Mouse (Mus musculus) adrenal gland, postnatal 25 days (tissue): Measurements from ENCODE around the gene 9530077C05Rik. TPM values are rescaled to one million over a fixed set of nuclear protein-coding genes. Genes with fewer than 3 reads are reported as not detected.
"Not testable (repeated sequence)": the region's sequence is repeated elsewhere in the genome, so short reads cannot be mapped to it uniquely, and the experiment has no call there.

Experiments used
- DNase-seq: peaks from one replicate; pipeline ENCODE4 v3.0.0; 2021; ENCODE audit warnings: mixed read lengths
- total RNA-seq: library from RNA; stranded (reverse); gene quantifications from 2 replicates; pipeline ENCODE4 v1.2.3, GENCODE M21; 2021

9530077C05Rik gene
- total RNA-seq, 1 experiment from 2014 or later: 7.2 TPM

DNA sequence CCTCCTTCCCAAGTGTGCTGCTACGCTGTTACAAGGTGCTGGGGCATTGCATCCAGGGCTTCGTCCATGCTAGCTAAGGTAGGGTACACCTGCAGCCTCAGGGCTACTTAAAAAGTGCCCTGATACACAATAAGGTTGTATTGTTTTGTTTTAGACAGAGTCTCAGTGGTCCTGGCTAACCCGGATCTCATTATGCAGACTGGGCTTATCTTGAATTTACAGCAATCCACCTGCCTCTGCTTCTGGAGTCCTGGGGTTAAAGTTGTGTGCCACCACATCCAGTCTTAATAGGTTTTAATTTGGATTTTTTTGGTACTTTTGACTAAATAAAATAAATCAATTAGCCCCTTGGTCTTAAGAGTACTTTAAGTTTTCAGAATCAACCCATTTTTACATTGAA is 8.6 kb downstream of the 9530077C05Rik start:
- DNase-seq: no peak

DNA sequence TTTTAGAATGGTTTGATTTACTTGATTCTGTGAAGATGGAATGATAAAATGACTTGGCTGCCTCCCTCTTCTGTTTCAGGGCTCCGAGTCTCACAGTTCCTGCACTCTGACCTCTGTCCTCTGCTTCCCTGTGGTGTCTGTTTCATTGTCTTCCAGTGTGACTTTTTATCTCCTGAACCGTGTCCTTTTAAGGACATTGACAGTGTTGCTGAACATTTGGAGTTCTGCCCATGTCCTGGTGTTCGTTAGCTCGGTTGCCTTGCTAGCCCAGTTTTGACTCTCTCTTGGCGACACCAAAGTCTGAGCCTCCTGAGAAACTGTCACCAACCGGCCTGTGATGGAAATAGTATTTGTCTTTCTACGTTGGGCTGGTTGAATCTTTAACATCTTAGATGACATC is 9.2 kb downstream of the 9530077C05Rik start:
- no peak for DNase-seq

DNA sequence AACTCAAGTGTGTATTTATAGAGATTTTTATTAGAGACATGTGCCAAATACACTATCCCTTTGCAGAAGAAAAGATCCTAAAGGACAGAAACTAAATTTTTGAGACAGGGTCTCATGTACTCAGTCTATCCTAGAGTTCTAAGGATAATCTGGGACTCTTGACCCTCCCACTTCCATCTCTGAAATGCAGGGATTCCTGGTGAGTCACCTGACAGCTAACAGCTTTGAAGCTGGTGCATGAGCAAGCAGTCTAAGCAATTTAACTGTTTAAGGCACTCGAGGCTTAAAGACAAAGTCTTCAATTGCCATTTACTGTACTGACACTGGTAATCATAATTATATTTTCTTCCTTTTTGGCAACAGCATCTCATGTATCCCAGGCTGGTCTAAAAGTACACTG is 11.2 kb downstream of the 9530077C05Rik start:
- DNase-seq: no peak

DNA sequence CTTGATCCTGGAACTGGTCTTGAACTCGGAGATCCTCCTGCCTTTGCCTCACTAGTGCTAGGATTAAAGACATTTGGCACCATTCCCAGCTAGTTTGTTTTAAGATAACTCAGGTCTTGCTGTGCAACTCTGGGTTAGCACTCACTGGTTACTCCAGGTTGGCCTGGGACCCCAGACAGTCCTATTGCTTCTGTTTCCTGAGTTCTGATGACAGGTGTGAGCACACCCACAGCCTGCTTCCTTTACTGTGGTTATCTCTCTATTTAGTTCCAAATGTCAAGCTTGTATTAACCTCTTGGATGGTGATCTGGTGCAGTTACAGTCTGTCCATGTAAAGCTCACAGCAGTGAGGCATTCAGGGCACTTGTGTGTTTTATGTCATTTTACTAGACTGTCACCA is 12.2 kb downstream of the 9530077C05Rik start:
- DNase-seq: no peak

DNA sequence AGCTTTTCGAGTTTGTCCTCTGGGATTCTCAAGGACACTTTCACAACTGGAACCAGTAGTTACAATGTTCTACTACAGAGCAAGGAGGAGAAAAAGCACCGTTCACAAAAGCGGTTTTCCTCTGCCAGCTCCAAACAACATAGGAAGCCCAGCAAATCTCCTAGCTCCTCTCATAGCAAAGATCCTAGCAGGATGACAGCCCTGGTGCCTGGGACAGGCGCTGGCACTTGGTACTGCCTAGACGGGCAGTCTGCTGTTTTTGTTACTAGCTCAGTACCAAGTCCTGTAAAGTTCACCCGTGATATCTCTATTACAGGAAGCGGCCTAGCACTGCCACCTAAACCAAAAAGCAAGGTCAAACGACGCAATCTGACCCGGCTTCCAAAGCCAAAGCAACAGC is 12.9 kb downstream of the 9530077C05Rik start:
- peak; percentile 14 for DNase-seq

DNA sequence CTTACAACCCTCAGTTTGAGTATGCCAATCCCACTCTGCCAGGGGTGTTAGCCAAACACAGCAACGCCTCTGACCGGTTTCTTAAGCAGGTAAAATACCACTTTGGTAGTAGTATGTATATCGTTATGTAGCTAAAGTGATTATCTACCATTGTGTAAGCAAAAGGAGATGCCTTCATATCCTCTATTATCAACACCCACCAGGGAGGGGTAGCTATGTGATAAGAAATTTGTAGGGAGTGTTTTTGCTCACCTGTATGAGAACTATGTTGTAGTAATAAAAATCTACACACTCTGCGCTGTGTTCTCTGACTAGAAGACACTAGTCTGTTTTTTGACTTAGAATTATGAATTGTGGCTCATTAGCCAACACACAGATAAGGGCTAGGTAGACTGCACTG is 13.4 kb downstream of the 9530077C05Rik start:
- DNase-seq: no peak

DNA sequence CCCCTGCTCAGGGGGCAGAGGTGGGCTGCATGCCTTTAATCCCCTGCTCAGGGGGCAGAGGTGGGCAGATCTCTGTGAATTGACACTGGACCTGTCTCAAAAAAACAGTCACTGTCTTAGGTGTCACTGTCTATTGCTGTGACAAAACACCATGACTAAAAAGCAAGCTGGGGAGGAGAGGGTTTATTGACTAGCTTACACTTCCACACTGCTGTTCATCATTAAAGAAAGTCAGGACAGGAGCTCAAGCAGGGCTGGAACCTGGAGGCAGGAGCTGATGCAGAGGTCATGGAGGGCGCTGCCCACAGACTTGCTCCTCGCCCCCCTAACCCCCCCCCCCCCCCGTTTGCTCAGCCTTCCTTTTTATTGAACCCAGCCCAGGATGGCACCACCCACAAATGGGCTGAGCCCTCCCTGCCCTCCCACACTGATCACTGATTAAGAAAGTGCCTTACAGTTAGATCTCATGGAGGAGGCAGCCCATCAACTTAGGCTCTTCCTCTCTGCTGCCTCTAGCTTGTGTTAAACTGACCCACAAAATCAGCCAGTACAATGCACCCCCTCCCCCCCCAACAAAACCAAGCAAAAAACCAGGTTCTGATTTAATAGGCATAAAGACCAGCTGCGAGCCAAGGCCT is 16.8 kb downstream of the 9530077C05Rik start:
- no peak for DNase-seq

- DNase-seq: no peak
Measured at GRCm38 (mm10) chr9:22428666-22429410, 17.5 kb downstream of the 9530077C05Rik start.

- DNase-seq: no peak
Measured at GRCm38 (mm10) chr9:22429533-22430241, 18.4 kb downstream of the 9530077C05Rik start.

- DNase-seq: no peak
Measured at GRCm38 (mm10) chr9:22430315-22430840, 19.1 kb downstream of the 9530077C05Rik start.

GRCm38 (mm10) chr9:22433221-22433620 is 21.9 kb downstream of the 9530077C05Rik start:
- no peak for DNase-seq

- no peak for DNase-seq
Measured at GRCm38 (mm10) chr9:22434101-22434500, 22.8 kb downstream of the 9530077C05Rik start.

DNA sequence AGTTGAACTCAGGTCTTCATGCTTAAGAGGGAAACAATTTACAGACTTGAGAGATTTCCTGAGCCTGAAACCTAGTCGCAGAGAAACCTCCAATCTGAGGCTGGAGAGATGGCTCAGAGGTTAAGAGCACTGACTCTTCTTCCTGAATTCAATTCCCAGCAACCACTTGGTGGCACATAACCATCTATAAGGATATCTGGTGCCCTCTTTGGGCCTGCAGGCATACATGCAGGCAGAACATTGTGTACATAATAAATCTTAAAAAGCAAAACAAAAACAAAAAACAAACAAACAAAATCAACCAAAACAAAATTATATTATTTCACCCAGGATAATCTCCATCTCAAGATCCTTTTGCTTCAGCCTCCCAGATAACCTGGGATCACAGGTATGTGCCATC is 27.5 kb downstream of the 9530077C05Rik start:
- no peak for DNase-seq

GRCm38 (mm10) chr9:22443157-22443556 is 31.8 kb downstream of the 9530077C05Rik start:
- no peak for DNase-seq

DNA sequence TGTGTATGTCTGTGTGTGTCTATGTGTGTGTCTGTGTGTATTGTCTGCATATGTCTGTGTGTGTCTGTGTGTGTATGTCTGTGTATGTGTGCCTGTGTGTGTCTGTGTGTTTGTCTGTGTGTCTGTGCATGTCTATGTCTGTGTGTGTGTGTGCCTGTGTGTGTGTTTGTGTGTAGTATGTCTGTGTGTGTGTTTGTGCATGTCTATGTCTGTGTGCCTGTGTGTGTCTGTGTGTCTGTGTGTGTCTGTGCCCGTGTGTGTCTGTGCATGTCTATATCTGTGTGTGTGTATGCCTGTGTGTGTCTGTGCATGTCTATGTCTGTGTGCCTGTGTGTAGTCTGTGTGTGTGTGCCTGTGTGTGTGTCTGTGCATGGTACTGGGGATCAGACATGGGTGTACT is 33.8 kb downstream of the 9530077C05Rik start:
- DNase-seq: no peak

GRCm38 (mm10) chr9:22447213-22447612 is 35.9 kb downstream of the 9530077C05Rik start:
- no peak for DNase-seq

GRCm38 (mm10) chr9:22448420-22448819 is 37.1 kb downstream of the 9530077C05Rik start:
- peak; percentile 14 for DNase-seq

DNA sequence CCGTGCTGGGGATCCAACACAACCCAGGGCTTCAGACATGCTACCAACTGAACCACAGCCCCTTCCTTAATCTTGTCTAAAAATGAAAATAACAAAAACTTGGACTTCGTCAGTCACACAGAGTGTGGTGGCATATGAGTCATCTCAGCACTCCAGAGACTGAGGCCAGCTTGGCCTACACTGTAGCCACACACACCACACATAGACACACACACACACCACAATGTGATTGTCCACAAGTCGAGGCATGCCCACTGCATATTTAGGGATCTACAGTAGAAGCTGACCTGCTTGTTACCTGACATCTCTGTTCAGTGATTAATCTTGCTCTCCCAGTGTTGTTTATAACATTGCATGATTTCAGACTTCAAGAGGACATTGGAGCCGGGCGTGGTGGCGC is 37.9 kb downstream of the 9530077C05Rik start:
- no peak for DNase-seq

DNA sequence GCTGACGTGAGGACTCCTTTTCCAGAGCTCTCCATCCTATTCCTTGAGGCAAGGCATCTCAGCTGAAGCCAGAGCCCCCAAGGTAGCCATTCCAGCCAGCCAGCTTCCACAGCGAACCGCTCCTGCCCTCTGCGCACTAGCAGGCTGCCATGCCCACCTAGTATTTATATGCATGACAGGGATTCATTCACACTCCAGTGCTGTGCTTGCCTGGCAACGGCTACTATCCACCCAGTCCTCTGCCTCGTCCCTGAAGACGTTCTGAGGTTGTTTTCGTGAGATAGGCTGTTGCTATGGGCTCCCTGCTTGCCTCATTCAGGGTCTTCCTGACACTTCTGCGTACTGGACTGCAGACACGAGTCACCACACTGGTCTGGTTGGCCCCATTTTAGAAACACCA is 41.4 kb downstream of the 9530077C05Rik start:
- DNase-seq: no peak

- DNase-seq: no peak
Measured at GRCm38 (mm10) chr9:22453501-22453924, 42.2 kb downstream of the 9530077C05Rik start.

GRCm38 (mm10) chr9:22453990-22454389 is 42.7 kb downstream of the 9530077C05Rik start, which contains the start of gene Gm17545:
Gene Gm17545, plus strand, starts transcription at chr9:22454290.
- not testable (repeated sequence) for DNase-seq

DNA sequence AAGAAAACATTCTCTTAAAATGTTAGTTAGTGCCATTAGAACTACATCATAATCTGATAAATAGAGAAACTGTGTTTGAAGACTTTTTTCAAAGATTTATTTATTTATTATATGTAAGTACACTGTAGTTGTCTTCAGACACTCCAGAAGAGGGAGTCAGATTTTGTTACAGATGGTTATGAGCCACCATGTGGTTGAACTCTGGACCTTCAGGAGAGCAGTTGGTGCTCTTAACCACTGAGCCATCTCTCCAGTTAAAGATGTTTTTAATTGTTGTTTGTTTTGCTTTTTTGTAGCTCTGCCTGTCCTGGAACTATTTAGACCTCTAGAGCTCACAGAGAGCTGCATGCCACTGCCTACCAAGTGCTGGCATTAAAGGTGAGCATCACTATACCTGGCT is 43.7 kb downstream of the 9530077C05Rik start:
- DNase-seq: no peak
